Mouse (Mus musculus): ENCODE measurements around the gene Dupd1.

- TF ChIP-seq TAL1 (conservative IDR thresholded peaks at IDR 0.05; ENCODE audit: low read depth, low read length) = no peak
- no peak for TF ChIP-seq CTCF (IDR thresholded peaks at IDR 0.05; ENCODE audit: low read depth, low read length)
- TF ChIP-seq GATA2 (IDR thresholded peaks at IDR 0.05; ENCODE audit: borderline replicate concordance, low read depth, low read length) = no peak
- no peak for TF ChIP-seq GATA1 (IDR thresholded peaks at IDR 0.05; ENCODE audit: borderline replicate concordance, low read length)
Observed at GRCm38 (mm10) chr14:21669633-21670421, 44.5 kb downstream of the Dupd1 start.

Data from G1E (cell line).